Mouse (Mus musculus) layer of hippocampus, adult 2 months (tissue): ENCODE results near the gene Il34. TPM values are rescaled to one million over a fixed set of nuclear protein-coding genes. Genes with fewer than 3 reads are reported as not detected.

Source experiments
- DNase-seq, 2 experiments: peaks; one replicate each; pipeline ENCODE4 v3.0.0; 2022; ENCODE audit warnings: low spot score in 2 of 2
- H3K27ac ChIP-seq: fragments of 200-600 bp; 2 replicates; pipeline ENCODE4 v1.8.1; 2022
- H3K4me3 ChIP-seq: fragments of 200-600 bp; 2 replicates; pipeline ENCODE4 v1.8.1; 2022; ENCODE audit warnings: mild to moderate bottlenecking
- CTCF ChIP-seq: fragments of 200-600 bp; conservative IDR thresholded peaks from 2 replicates; pipeline ENCODE4 v1.8.1; 2022; ENCODE audit warnings: antibody characterized with exemption, mild to moderate bottlenecking, moderate library complexity
- total RNA-seq, 2 experiments: library from RNA; stranded (reverse); gene quantifications; 2 replicates each; pipeline ENCODE4 v1.2.3; 2021

Gene Il34
- total RNA-seq, 2 experiments from 2014 or later: 64.7 to 71.5 TPM

GRCm38 (mm10) chr8:110804825-110805514 lies 754 bp downstream of the Il34 start:
- TF ChIP-seq CTCF: no peak
- no peak for DNase-seq
- H3K27ac ChIP-seq: no peak overlapping the region
- H3K4me3 ChIP-seq: no peak overlapping the region

GRCm38 (mm10) chr8:110803856-110804255 lies 1.9 kb downstream of the Il34 start:
- DNase-seq: no peak
- no peak overlapping the region for H3K4me3 ChIP-seq
- no peak for TF ChIP-seq CTCF

GRCm38 (mm10) chr8:110802988-110803387 lies 2.7 kb downstream of the Il34 start:
- no peak overlapping the region for H3K27ac ChIP-seq
- no peak for DNase-seq
- TF ChIP-seq CTCF: no peak
- no peak overlapping the region for H3K4me3 ChIP-seq

More at GRCm38 (mm10) chr8:110803856-110804255, 1.9 kb downstream of the Il34 start:
- H3K27ac ChIP-seq: no peak overlapping the region

GRCm38 (mm10) chr8:110797086-110797485 lies 8.6 kb downstream of the Il34 start:
- Histone ChIP-seq H3K4me3 (no peak overlapping the region), H3K27ac (no peak overlapping the region)
- no peak for DNase-seq
- no peak for TF ChIP-seq CTCF

GRCm38 (mm10) chr8:110794363-110794965 lies 11.3 kb downstream of the Il34 start:
- TF ChIP-seq CTCF: no peak
- no peak overlapping the region for H3K4me3 ChIP-seq
- no peak overlapping the region for H3K27ac ChIP-seq
- no peak for DNase-seq

GRCm38 (mm10) chr8:110793936-110794335 lies 11.8 kb downstream of the Il34 start:
- no peak overlapping the region for H3K27ac ChIP-seq
- H3K4me3 ChIP-seq: no peak overlapping the region
- no peak for DNase-seq
- no peak for TF ChIP-seq CTCF

- no peak overlapping the region for H3K27ac ChIP-seq
- no peak overlapping the region for H3K4me3 ChIP-seq
- no peak for DNase-seq
- TF ChIP-seq CTCF: no peak
Observed at GRCm38 (mm10) chr8:110793511-110793910, 12.2 kb downstream of the Il34 start.

GRCm38 (mm10) chr8:110792574-110793200 lies 13.0 kb downstream of the Il34 start:
- no peak for DNase-seq
- no peak overlapping the region for H3K4me3 ChIP-seq
- TF ChIP-seq CTCF: no peak
- no peak overlapping the region for H3K27ac ChIP-seq

GRCm38 (mm10) chr8:110791164-110791563 lies 14.6 kb downstream of the Il34 start:
- Histone ChIP-seq H3K4me3 (no peak overlapping the region), H3K27ac (no peak overlapping the region)
- DNase-seq: no peak
- no peak for TF ChIP-seq CTCF

- no peak for TF ChIP-seq CTCF
- no peak overlapping the region for H3K27ac ChIP-seq
- no peak overlapping the region for H3K4me3 ChIP-seq
- no peak for DNase-seq
Observed at GRCm38 (mm10) chr8:110790270-110790669, 15.5 kb downstream of the Il34 start.

GRCm38 (mm10) chr8:110789571-110789970 lies 16.2 kb downstream of the Il34 start:
- no peak for TF ChIP-seq CTCF
- Histone ChIP-seq H3K27ac (no peak overlapping the region), H3K4me3 (no peak overlapping the region)
- DNase-seq: no peak

GRCm38 (mm10) chr8:110788981-110789380 lies 16.7 kb downstream of the Il34 start:
- Histone ChIP-seq H3K27ac (peak overlapping the region; percentile 12; the same call in 1 of the 2 replicates), H3K4me3 (no peak overlapping the region)
- no peak for DNase-seq
- TF ChIP-seq CTCF: no peak

- Histone ChIP-seq H3K4me3 (no peak overlapping the region), H3K27ac (no peak overlapping the region)
- no peak for TF ChIP-seq CTCF
Observed at GRCm38 (mm10) chr8:110787411-110787954, 18.2 kb downstream of the Il34 start.

More at GRCm38 (mm10) chr8:110787411-110787954, 18.2 kb downstream of the Il34 start:
- DNase-seq: no peak
